In the genomic region with DNA sequence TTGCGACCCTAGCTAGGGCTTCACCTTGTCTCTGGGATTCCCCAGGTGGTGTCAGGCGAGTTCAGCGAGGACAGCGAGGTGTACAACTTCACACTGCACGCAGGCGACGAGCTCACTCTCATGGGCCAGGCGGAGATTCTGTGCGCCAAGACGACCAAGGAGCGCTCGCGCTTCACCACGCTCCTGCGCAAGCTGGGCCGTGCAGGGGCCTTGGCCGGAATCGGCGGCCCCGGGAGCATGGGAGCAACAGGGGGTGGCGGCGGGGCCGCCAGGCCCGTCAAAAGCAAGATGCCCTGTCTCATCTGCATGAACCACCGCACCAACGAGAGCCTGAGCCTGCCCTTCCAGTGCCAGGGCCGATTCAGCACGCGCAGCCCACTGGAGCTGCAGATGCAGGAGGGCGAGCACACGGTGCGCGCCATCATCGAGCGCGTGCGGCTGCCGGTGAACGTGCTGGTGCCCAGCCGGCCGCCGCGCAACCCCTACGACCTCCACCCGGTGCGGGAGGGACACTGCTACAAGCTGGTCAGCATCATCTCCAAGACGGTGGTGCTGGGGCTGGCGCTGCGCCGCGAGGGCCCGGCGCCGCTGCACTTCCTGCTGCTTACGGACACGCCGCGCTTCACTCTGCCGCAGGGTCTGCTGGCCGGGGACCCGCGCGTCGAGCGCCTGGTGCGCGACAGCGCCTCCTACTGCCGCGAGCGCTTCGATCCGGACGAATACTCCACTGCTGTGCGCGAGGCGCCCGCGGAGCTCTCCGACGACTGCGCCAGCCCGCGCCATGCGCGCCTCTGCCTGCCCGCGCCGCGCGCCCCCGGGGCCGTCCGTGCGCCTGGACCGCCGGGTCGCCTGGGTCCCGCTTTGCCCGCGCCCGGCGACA, we compare ENCODE assay signal across 9 mouse cellular contexts. TPM values are rescaled to one million over a fixed set of nuclear protein-coding genes. Genes with fewer than 3 reads are reported as not detected.
DNase-seq lines count a peak whose midpoint lies in the region; ATAC-seq and TF ChIP-seq lines count a peak whose summit lies in the region.
"Had no signal": no experiment of that assay in that cellular context is flagged by ENCODE, and none has a peak within 500 bp of the region (broad histone marks: within the 10 kb centered on the region; RNA-seq: fewer than 3 reads in every experiment).

No protein-coding gene starts in this region.

- TF ChIP-seq CTCF in lung, embryonic 14.5 days (IDR thresholded peaks at IDR 0.05; ENCODE audit: low read depth) = peak; percentile 57
- TF ChIP-seq CTCF in olfactory bulb, adult 2 months (IDR thresholded peaks at IDR 0.05; ENCODE audit: insufficient read depth, low read depth, low read length) = peak; percentile 54; the same call in 1 of the 2 replicates

- WGBS in forebrain, embryonic 11.5 days = 1% methylated on average over 87 of the region's 103 CpGs
- under 1% methylated on average over 103 of the region's 103 CpGs for WGBS in heart, embryonic 16.5 days
- WGBS in lung, embryonic 14.5 days = under 1% methylated on average over 100 of the region's 103 CpGs
- 12% methylated on average over 102 of the region's 103 CpGs for WGBS in olfactory bulb, adult 2 months

- peak overlapping the region; percentile 86 for H3K4me2 ChIP-seq in forebrain, embryonic 11.5 days (ENCODE audit: low read depth, low read length, severe bottlenecking)
- H3K4me2 ChIP-seq in heart, embryonic 16.5 days (ENCODE audit: low read depth, low read length) = peak overlapping the region; percentile 98
- H3K4me2 ChIP-seq in lung, embryonic 14.5 days = peak overlapping the region; percentile 95

- H3K4me1 ChIP-seq in forebrain, embryonic 11.5 days (replicated peaks; ENCODE audit: control insufficient read depth, insufficient read depth, low read length) = peaks cover 30% of the 10 kb centered on the region
- peaks cover 21% of the 10 kb centered on the region for H3K4me1 ChIP-seq in heart, embryonic 16.5 days (ENCODE audit: control insufficient read depth, insufficient read depth, low read length)
- no peaks in the 10 kb centered on the region; the same call in none of the 2 replicates for H3K4me1 ChIP-seq in lung, embryonic 14.5 days (ENCODE audit: insufficient read depth)
- peaks cover 30% of the 10 kb centered on the region for H3K4me1 ChIP-seq in olfactory bulb, adult 2 months (ENCODE audit: control insufficient read depth, insufficient read depth, low read length)

- no peak; the same call in 1 of the 2 replicates for TF ChIP-seq POLR2A in olfactory bulb, adult 2 months (IDR thresholded peaks at IDR 0.05; ENCODE audit: insufficient read depth, low read depth, low read length)

- peak; percentile 61 to 64 for DNase-seq in B cell, adult 2 months
- peak; percentile 61 to 73 for DNase-seq in adrenal gland, postnatal 36 days
- peak; percentile 93 for DNase-seq in forebrain, embryonic 11.5 days (ENCODE audit: low spot score)
- peak; percentile 32 to 80 for DNase-seq in kidney, postnatal 36 days
- DNase-seq in lung, embryonic 14.5 days = peak; percentile 94
- DNase-seq in thymus, postnatal 14 days = peak; percentile 89

- no peak overlapping the region for H3K27ac ChIP-seq in forebrain, embryonic 11.5 days (ENCODE audit: low read depth, low read length)
- H3K27ac ChIP-seq in heart, embryonic 16.5 days (ENCODE audit: low read length) = no peak overlapping the region
- no peak overlapping the region for H3K27ac ChIP-seq in lung, embryonic 14.5 days (ENCODE audit: low read depth)
- no peak overlapping the region for H3K27ac ChIP-seq in olfactory bulb, adult 2 months (ENCODE audit: insufficient read depth, low read depth, low read length)

- peak; percentile 76 for ATAC-seq in forebrain, embryonic 11.5 days (replicated peaks; ENCODE audit: low FRiP score)
- peak; percentile 83 for ATAC-seq in heart, embryonic 16.5 days (replicated peaks; ENCODE audit: extremely low read depth, insufficient read depth, low FRiP score)
- ATAC-seq in lung, embryonic 14.5 days (ENCODE audit: insufficient read depth) = peak; percentile 88

- H3K4me3 ChIP-seq in forebrain, embryonic 11.5 days (ENCODE audit: low read depth, low read length) = peak overlapping the region; percentile 45
- peak overlapping the region; percentile 65 for H3K4me3 ChIP-seq in heart, embryonic 16.5 days (ENCODE audit: low read length)
- peak overlapping the region; percentile 53 for H3K4me3 ChIP-seq in lung, embryonic 14.5 days (ENCODE audit: low read depth, low read length)
- H3K4me3 ChIP-seq in olfactory bulb, adult 2 months (ENCODE audit: insufficient read depth, low read depth, low read length) = peak overlapping the region; percentile 70

- peak overlapping the region; percentile 55 for H3K9ac ChIP-seq in forebrain, embryonic 11.5 days (ENCODE audit: low read length)
- H3K9ac ChIP-seq in heart, embryonic 16.5 days (ENCODE audit: low read length) = peak overlapping the region; percentile 73
- peak overlapping the region; percentile 53 for H3K9ac ChIP-seq in lung, embryonic 14.5 days

- H3K36me3 ChIP-seq in forebrain, embryonic 11.5 days (ENCODE audit: control insufficient read depth, insufficient read depth, low read length) = peaks cover 3% of the 10 kb centered on the region; the same call in 1 of the 2 replicates
- peaks cover 9% of the 10 kb centered on the region for H3K36me3 ChIP-seq in heart, embryonic 16.5 days (ENCODE audit: control insufficient read depth, insufficient read depth)
- peaks cover 22% of the 10 kb centered on the region; the same call in 1 of the 2 replicates for H3K36me3 ChIP-seq in lung, embryonic 14.5 days (ENCODE audit: insufficient read depth)

- no peaks in the 10 kb centered on the region for H3K9me3 ChIP-seq in forebrain, embryonic 11.5 days (ENCODE audit: control insufficient read depth, low read length)
- H3K9me3 ChIP-seq in heart, embryonic 16.5 days (replicated peaks; ENCODE audit: control insufficient read depth, low read length) = no peaks in the 10 kb centered on the region
- no peaks in the 10 kb centered on the region for H3K9me3 ChIP-seq in lung, embryonic 14.5 days (ENCODE audit: low read depth, low read length)

- H3K27me3 ChIP-seq in forebrain, embryonic 11.5 days (ENCODE audit: control insufficient read depth, insufficient read depth, low read length) = peaks cover 22% of the 10 kb centered on the region
- H3K27me3 ChIP-seq in heart, embryonic 16.5 days (ENCODE audit: control insufficient read depth, insufficient read depth, low read length) = peaks cover 42% of the 10 kb centered on the region
- H3K27me3 ChIP-seq in lung, embryonic 14.5 days (ENCODE audit: insufficient read depth, low read length) = peaks cover 55% of the 10 kb centered on the region

RNA-seq across cellular contexts. Expression of a gene that starts 8.2 kb away (rescaled TPM):
- not detected for total RNA-seq in adrenal gland, postnatal 36 days (2021)
- 3.6 and 4.7 TPM in 2 replicates for polyA plus RNA-seq in forebrain, embryonic 11.5 days (2014; fragmentation: Nextera tagmentation; extraction: Ambion mirVana)
- polyA plus RNA-seq in heart, embryonic 16.5 days (2015; fragmentation: Nextera tagmentation; extraction: Ambion mirVana) = not detected in 2 replicates
- not detected in 2 replicates for polyA plus RNA-seq in lung, embryonic 14.5 days (2014; fragmentation: Nextera tagmentation; extraction: Ambion mirVana)
- not detected in 2 replicates for polyA plus RNA-seq in olfactory bulb, adult 2 months (2012; ENCODE audit: insufficient read depth, insufficient read length, low replicate concordance, missing spikeins)
- total RNA-seq: adrenal gland, adult 18-20 months had no signal

RNA-seq across cellular contexts. Expression of a gene that starts 9.2 kb away (rescaled TPM):
- not detected for total RNA-seq in adrenal gland, postnatal 36 days (2021)
- polyA plus RNA-seq in forebrain, embryonic 11.5 days (2014; fragmentation: Nextera tagmentation; extraction: Ambion mirVana) = 17.2 and 19.8 TPM in 2 replicates
- 0.12 and 0.20 TPM in 2 replicates for polyA plus RNA-seq in heart, embryonic 16.5 days (2015; fragmentation: Nextera tagmentation; extraction: Ambion mirVana)
- polyA plus RNA-seq in lung, embryonic 14.5 days (2014; fragmentation: Nextera tagmentation; extraction: Ambion mirVana) = 0.39 and 0.49 TPM in 2 replicates
- not detected in 2 replicates for polyA plus RNA-seq in olfactory bulb, adult 2 months (2012; ENCODE audit: insufficient read depth, insufficient read length, low replicate concordance, missing spikeins)
- total RNA-seq: adrenal gland, adult 18-20 months had no signal

RNA-seq across cellular contexts. Expression of a gene that starts 40.7 kb away (rescaled TPM):
- 10 to 100 TPM; 21.3 to 22.2 TPM for total RNA-seq in adrenal gland, postnatal 36 days (2021)
- polyA plus RNA-seq in forebrain, embryonic 11.5 days (2014; fragmentation: Nextera tagmentation; extraction: Ambion mirVana) = 303 and 309 TPM in 2 replicates
- 99.3 and 110 TPM in 2 replicates for polyA plus RNA-seq in heart, embryonic 16.5 days (2015; fragmentation: Nextera tagmentation; extraction: Ambion mirVana)
- 343 and 362 TPM in 2 replicates for polyA plus RNA-seq in lung, embryonic 14.5 days (2014; fragmentation: Nextera tagmentation; extraction: Ambion mirVana)
- not detected in 2 replicates for polyA plus RNA-seq in olfactory bulb, adult 2 months (2012; ENCODE audit: insufficient read depth, insufficient read length, low replicate concordance, missing spikeins)

RNA-seq across cellular contexts. Expression of a gene that starts 40.8 kb away (rescaled TPM):
- total RNA-seq in adrenal gland, postnatal 36 days (2021) = 100 to 1,000 TPM; 505 to 525 TPM
- 93.1 and 97.4 TPM in 2 replicates for polyA plus RNA-seq in forebrain, embryonic 11.5 days (2014; fragmentation: Nextera tagmentation; extraction: Ambion mirVana)
- polyA plus RNA-seq in heart, embryonic 16.5 days (2015; fragmentation: Nextera tagmentation; extraction: Ambion mirVana) = 349 and 361 TPM in 2 replicates
- polyA plus RNA-seq in lung, embryonic 14.5 days (2014; fragmentation: Nextera tagmentation; extraction: Ambion mirVana) = 118 and 124 TPM in 2 replicates
- 248 TPM in 1 of 2 replicates, not detected in the other for polyA plus RNA-seq in olfactory bulb, adult 2 months (2012; ENCODE audit: insufficient read depth, insufficient read length, low replicate concordance, missing spikeins)

RNA-seq across cellular contexts. Expression of a gene that starts 40.9 kb away (rescaled TPM):
- total RNA-seq in adrenal gland, postnatal 36 days (2021) = 100 to 1,000 TPM; 827 to 996 TPM
- 105 and 108 TPM in 2 replicates for polyA plus RNA-seq in forebrain, embryonic 11.5 days (2014; fragmentation: Nextera tagmentation; extraction: Ambion mirVana)
- polyA plus RNA-seq in heart, embryonic 16.5 days (2015; fragmentation: Nextera tagmentation; extraction: Ambion mirVana) = 490 and 509 TPM in 2 replicates
- polyA plus RNA-seq in lung, embryonic 14.5 days (2014; fragmentation: Nextera tagmentation; extraction: Ambion mirVana) = 124 and 128 TPM in 2 replicates
- polyA plus RNA-seq in olfactory bulb, adult 2 months (2012; ENCODE audit: insufficient read depth, insufficient read length, low replicate concordance, missing spikeins) = not detected in 2 replicates

Comparison
In these comparisons a context has a peak if more than half of its experiments do, and no peak if none do; other contexts are left out.
1. RNA of a gene that starts 40.7 kb away (polyA plus RNA-seq): 343 to 362 TPM in lung, embryonic 14.5 days, 303 to 309 TPM in forebrain, embryonic 11.5 days and 99.3 to 110 TPM in heart, embryonic 16.5 days; not detected in olfactory bulb, adult 2 months; every median in the first group is over 100 times any median in the second.
2. Peak in every context shown above with its lines, with median percentiles within 50 percentile points of each other: DNase-seq, ATAC-seq, H3K4me2 ChIP-seq, H3K4me3 ChIP-seq and H3K9ac ChIP-seq.